Mouse (Mus musculus): Measurements from ENCODE around the gene Fads6.
A peak's percentile ranks its signal among the peaks of the same experiment; 100 is the strongest.

Fads6 gene

DNA sequence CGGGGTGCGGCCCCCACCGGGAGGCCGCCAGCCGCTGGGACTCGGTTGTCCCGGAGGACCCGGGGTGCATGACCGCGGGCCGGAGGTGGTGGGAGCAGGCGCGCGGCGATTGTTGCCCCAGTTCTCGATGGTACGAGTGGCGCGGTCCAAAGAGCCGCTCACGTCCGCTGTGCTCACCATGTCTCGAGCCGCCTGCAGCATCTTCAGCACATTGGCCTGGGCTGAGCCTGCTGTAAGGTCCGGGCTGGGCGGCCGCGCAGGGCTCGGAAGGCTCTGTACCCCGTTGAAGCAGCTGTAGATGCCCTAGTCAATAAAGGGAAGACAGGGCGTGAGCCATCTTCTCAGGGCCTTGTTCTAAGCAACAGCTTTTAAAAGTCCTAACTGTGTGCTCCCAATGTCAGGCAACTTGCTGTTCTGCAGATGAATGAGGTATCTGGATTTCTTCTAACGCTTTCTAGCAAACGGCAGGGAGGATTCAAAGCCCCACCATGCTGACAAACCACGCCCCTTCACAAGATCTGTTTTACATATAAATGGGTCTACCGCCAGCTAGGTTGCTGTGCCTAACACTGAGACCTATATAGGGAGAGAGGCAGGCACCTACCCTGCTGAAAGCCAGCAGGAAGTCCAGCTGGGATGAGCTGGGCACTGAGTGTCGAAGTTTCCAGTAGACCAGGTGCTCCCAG lies 46.9 kb downstream of the Fads6 start:
- DNase-seq = no peak

GRCm38 (mm10) chr11:115249721-115250404 lies 47.6 kb downstream of the Fads6 start:
- DNase-seq = peak in 1 of 2 experiments; percentile 48

- no peak for DNase-seq
Observed at GRCm38 (mm10) chr11:115247945-115248344, 49.5 kb downstream of the Fads6 start.

DNA sequence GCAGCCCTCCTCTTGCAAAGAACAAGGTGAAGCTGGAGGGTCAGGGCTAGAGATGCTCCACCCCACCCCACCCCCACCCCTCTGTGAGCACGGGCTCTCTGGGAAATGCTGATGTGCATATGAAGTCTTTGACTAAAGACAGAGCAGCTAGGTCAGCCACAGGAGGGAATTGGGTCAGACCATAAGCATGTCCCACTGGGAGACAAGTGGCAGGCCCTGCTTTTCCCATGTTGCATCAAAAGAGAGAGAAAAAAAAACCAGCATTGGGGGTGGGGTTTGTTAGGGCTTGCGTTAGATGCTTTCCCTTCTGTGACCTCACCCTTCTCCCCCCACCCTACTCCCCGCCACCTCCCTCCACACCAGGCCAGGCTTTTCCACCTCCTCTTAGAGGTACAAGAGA lies 50.2 kb downstream of the Fads6 start:
- DNase-seq = no peak

GRCm38 (mm10) chr11:115246386-115246785 lies 51.1 kb downstream of the Fads6 start:
- DNase-seq = no peak

GRCm38 (mm10) chr11:115244840-115245239 lies 52.6 kb downstream of the Fads6 start:
- DNase-seq = peak; percentile 47 to 64

DNA sequence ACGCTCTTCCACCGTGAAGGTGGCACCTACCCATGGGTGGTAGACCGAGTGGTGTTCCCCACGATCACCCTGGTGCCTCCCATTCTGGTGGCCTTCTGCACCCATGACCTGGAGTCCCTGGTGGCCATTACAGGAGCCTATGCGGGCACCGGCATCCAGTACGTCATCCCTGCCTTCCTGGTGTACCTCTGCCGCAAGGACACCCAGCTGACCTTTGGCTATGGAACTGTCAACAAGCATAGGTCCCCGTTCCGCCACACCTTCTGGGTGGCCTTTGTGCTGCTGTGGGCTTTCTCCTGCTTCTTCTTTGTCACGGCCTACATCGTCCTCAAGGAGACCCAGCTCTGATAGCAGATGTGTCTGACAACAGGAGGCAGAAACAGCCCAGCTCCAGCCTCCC lies 53.7 kb downstream of the Fads6 start:
- DNase-seq = no peak

DNA sequence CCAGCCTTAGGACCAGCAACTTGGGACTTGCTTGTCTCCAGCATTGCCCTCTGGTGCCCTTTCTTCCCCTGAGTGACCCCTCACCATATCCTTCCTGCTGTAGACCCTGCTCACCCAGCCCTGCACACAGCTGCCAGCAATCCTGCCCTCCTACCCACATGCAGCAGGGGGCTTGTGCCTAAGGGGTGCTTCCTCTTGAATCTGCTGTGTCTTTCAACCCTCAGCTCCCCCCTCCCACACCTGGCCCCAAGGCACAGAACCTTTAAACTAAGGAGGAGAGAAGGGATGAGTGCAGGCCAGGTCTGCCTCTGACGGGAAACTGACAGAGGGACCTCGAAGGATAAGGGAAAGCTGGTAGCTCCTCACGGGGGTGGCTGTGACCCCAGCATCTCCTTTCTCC lies 54.7 kb downstream of the Fads6 start:
- DNase-seq = no peak

- DNase-seq = no peak
Observed at GRCm38 (mm10) chr11:115241402-115241801, 56.1 kb downstream of the Fads6 start.

GRCm38 (mm10) chr11:115236570-115236969 lies 60.9 kb downstream of the Fads6 start:
- no peak for DNase-seq

DNA sequence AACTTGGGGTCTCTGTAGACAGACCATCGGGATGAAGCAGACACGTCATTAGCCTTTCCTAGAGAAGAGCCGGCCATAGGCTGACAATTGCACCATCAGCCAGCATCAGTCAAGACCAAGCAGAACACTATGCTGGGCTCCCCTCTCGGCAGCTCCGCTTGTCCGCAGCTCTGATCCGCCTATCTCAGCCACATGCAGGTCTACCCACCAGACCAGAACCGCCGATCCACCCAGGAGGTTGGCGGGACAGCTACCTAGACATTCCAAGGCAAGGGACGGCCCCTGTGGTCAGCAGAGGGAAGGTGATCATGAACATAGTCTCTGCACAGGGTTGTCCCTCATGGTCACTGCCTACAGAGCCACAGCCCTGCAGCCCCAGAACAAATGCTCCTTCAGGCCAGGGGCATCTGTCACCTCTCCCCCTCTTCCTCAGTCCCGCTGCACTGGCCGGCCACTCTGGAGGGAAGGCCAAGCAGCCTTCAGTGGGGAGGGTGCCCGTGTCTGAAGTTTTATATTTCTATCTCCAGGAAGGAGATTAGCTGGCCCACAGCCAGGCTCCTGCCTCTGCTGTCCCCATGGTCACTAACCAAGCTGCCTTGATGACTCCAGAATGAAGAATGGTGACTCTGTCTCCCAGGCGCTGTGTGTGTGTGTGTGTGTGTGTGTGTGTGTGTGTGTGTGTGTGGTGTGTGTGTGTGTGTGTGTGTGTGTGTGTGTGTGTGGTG lies 63.0 kb downstream of the Fads6 start:
- DNase-seq = peak in 1 of 2 experiments; percentile 56

GRCm38 (mm10) chr11:115233526-115234290 lies 63.8 kb downstream of the Fads6 start:
- no peak for DNase-seq

- no peak for DNase-seq
Observed at GRCm38 (mm10) chr11:115232889-115233288, 64.6 kb downstream of the Fads6 start.

- no peak for DNase-seq
Observed at GRCm38 (mm10) chr11:115231924-115232323, 65.5 kb downstream of the Fads6 start.

DNA sequence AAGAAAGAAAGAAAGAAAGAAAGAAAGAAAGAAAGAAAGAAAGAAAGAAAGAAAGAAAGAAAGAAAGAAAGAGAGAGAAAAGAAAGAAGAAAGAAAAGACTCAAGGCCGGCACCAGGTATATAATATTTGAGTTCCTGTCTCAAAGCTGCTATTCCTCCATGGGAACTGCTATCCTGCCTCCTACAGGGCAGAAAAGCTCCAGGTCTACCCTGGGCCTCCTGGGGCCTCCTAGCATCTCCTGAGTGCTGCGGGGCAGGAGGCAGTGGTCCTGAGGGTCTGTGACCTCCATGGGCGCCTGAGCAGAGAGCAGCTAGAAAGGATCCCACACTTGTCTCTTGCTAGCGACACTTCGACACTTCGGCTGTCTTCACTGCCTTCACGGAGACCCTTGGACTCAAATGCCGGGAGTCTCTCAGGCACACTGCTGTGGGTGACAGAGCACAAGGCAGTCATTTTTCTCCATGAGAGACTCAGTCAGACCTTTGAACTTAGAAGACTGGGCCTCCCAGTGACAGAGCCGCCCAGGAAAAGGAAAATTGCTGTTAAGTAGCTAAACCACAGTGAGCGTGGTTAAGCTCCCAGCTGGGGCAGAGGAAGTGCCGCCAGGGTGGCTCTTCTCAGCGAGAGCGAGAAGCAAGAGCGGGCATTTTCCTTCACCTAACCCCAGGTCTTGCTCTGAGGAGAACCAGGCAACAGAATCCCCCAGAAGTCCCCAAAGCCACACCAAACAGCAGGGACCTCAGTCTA lies 66.1 kb downstream of the Fads6 start:
- peak; percentile 62 to 71 for DNase-seq
